7 mouse cellular contexts compared by ENCODE assay signal in genomic region chr5:150592186-150592903, GRCm38 (mm10). TPM values are rescaled to one million over a fixed set of nuclear protein-coding genes. Genes with fewer than 3 reads are reported as not detected.
DNase-seq lines count a peak whose midpoint lies in the region; ATAC-seq lines count a peak whose summit lies in the region.

No protein-coding gene starts in this region.

- peak overlapping the region; percentile 91; the same call in 1 of the 2 replicates for H3K4me3 ChIP-seq in lung, embryonic 15.5 days
- peak overlapping the region; percentile 80; the same call in 1 of the 2 replicates for H3K4me3 ChIP-seq in embryonic facial prominence, embryonic 13.5 days
- no peak overlapping the region for H3K4me3 ChIP-seq in intestine, embryonic 14.5 days (ENCODE audit: low read depth, low read length)

- H3K27me3 ChIP-seq in lung, embryonic 15.5 days = peaks cover 21% of the 10 kb centered on the region; the same call in 1 of the 2 replicates
- peaks cover 54% of the 10 kb centered on the region for H3K27me3 ChIP-seq in embryonic facial prominence, embryonic 13.5 days
- H3K27me3 ChIP-seq in intestine, embryonic 14.5 days (replicated peaks; ENCODE audit: control insufficient read depth, insufficient read depth, low read length) = peaks cover 19% of the 10 kb centered on the region; the same call in 1 of the 2 replicates

- ATAC-seq in lung, embryonic 15.5 days (ENCODE audit: borderline replicate concordance, extremely low read depth, low FRiP score, low TSS enrichment) = no peak
- no peak for ATAC-seq in embryonic facial prominence, embryonic 13.5 days (ENCODE audit: insufficient number of reproducible peaks, insufficient read depth, low FRiP score, low TSS enrichment, low read depth)
- ATAC-seq in intestine, embryonic 14.5 days (replicated peaks; ENCODE audit: low FRiP score, low TSS enrichment, low read depth) = no peak
- peak; percentile 49; the same call in 1 of the 2 replicates for ATAC-seq in neutrophil, adult 5-6 weeks (ENCODE audit: extremely low read depth, insufficient number of reproducible peaks, low FRiP score, poor library complexity, severe bottlenecking)

- H3K9ac ChIP-seq in lung, embryonic 15.5 days = no peak overlapping the region
- no peak overlapping the region for H3K9ac ChIP-seq in embryonic facial prominence, embryonic 13.5 days
- no peak overlapping the region for H3K9ac ChIP-seq in intestine, embryonic 14.5 days (ENCODE audit: low read length)

- peaks cover 10% of the 10 kb centered on the region for H3K4me1 ChIP-seq in lung, embryonic 15.5 days
- peaks cover 11% of the 10 kb centered on the region for H3K4me1 ChIP-seq in embryonic facial prominence, embryonic 13.5 days
- peaks cover 5% of the 10 kb centered on the region; the same call in 1 of the 2 replicates for H3K4me1 ChIP-seq in intestine, embryonic 14.5 days (replicated peaks; ENCODE audit: control insufficient read depth, insufficient read depth, low read length)

- 72% methylated on average over 13 of the region's 13 CpGs for WGBS in lung, embryonic 15.5 days
- 66% methylated on average over 13 of the region's 13 CpGs for WGBS in embryonic facial prominence, embryonic 13.5 days
- 76% methylated on average over 13 of the region's 13 CpGs for WGBS in intestine, embryonic 14.5 days

- DNase-seq in lung, postnatal 36 days = no peak
- DNase-seq in intestine, embryonic 14.5 days (ENCODE audit: low spot score) = no peak
- no peak for DNase-seq in urinary bladder, postnatal 36 days (ENCODE audit: low spot score in 2 of 2)
- DNase-seq in right cerebral cortex, postnatal 10 days (ENCODE audit: low spot score in 2 of 2) = no peak

- no peaks in the 10 kb centered on the region for H3K36me3 ChIP-seq in lung, embryonic 15.5 days
- no peaks in the 10 kb centered on the region for H3K36me3 ChIP-seq in embryonic facial prominence, embryonic 13.5 days
- H3K36me3 ChIP-seq in intestine, embryonic 14.5 days (ENCODE audit: control insufficient read depth, insufficient read depth, low read length) = no peaks in the 10 kb centered on the region

- H3K9me3 ChIP-seq in lung, embryonic 15.5 days = no peaks in the 10 kb centered on the region
- no peaks in the 10 kb centered on the region for H3K9me3 ChIP-seq in embryonic facial prominence, embryonic 13.5 days
- H3K9me3 ChIP-seq in intestine, embryonic 14.5 days (ENCODE audit: control insufficient read depth, low read length) = no peaks in the 10 kb centered on the region

- no peak overlapping the region for H3K27ac ChIP-seq in lung, embryonic 15.5 days
- no peak overlapping the region for H3K27ac ChIP-seq in embryonic facial prominence, embryonic 13.5 days
- H3K27ac ChIP-seq in intestine, embryonic 14.5 days (ENCODE audit: low read depth) = no peak overlapping the region

- H3K4me2 ChIP-seq in lung, embryonic 15.5 days = peak overlapping the region; percentile 98
- peak overlapping the region; percentile 99 for H3K4me2 ChIP-seq in embryonic facial prominence, embryonic 13.5 days
- H3K4me2 ChIP-seq in intestine, embryonic 14.5 days (ENCODE audit: low read length) = peak overlapping the region; percentile 100; the same call in 1 of the 2 replicates

RNA-seq across cellular contexts. Expression of gene N4bp2l1, which starts 4.6 kb away (rescaled TPM):
- polyA plus RNA-seq in lung, embryonic 15.5 days (2015; fragmentation: Nextera tagmentation; extraction: Ambion mirVana) = 4.7 and 5.8 TPM in 2 replicates
- polyA plus RNA-seq in embryonic facial prominence, embryonic 13.5 days (2015; fragmentation: Nextera tagmentation; extraction: Ambion mirVana) = 4.9 and 6.1 TPM in 2 replicates
- 4.9 and 5.5 TPM in 2 replicates for polyA plus RNA-seq in intestine, embryonic 14.5 days (2014; fragmentation: Nextera tagmentation; extraction: Ambion mirVana)
- total RNA-seq in neutrophil, adult 5-6 weeks (2017) = 127 and 144 TPM in 2 replicates
